Mouse (Mus musculus): ENCODE measurements around the gene Cux1.

Gene Cux1

GRCm38 (mm10) chr5:136428498-136429060 lies 138.7 kb downstream of the Cux1 start:
- DNase-seq (ENCODE audit: low spot score in 2 of 2), result no peak

- peak in 1 of 2 experiments; percentile 39 for DNase-seq (ENCODE audit: low spot score in 2 of 2)
These were observed 139.4 kb downstream of the Cux1 start for GRCm38 (mm10) chr5:136427772-136428497.

- no peak for DNase-seq (ENCODE audit: low spot score in 2 of 2)
These were observed 140.0 kb downstream of the Cux1 start for GRCm38 (mm10) chr5:136427121-136427771.

- no peak for DNase-seq (ENCODE audit: low spot score in 2 of 2)
These were observed 144.3 kb downstream of the Cux1 start for GRCm38 (mm10) chr5:136422948-136423347.

GRCm38 (mm10) chr5:136421885-136422284 lies 145.4 kb downstream of the Cux1 start:
- DNase-seq (ENCODE audit: low spot score in 2 of 2), result no peak

- no peak for DNase-seq (ENCODE audit: low spot score in 2 of 2)
These were observed 146.0 kb downstream of the Cux1 start for GRCm38 (mm10) chr5:136421316-136421715.

- no peak for DNase-seq (ENCODE audit: low spot score in 2 of 2)
These were observed 146.9 kb downstream of the Cux1 start for GRCm38 (mm10) chr5:136420342-136420741.

GRCm38 (mm10) chr5:136417891-136418290 lies 149.4 kb downstream of the Cux1 start:
- no peak for DNase-seq (ENCODE audit: low spot score in 2 of 2)

- DNase-seq (ENCODE audit: low spot score in 2 of 2), result no peak
These were observed 152.8 kb downstream of the Cux1 start for GRCm38 (mm10) chr5:136414479-136414878.

GRCm38 (mm10) chr5:136410681-136411181 lies 156.6 kb downstream of the Cux1 start:
- DNase-seq (ENCODE audit: low spot score in 2 of 2), result no peak

GRCm38 (mm10) chr5:136406357-136406756 lies 160.9 kb downstream of the Cux1 start:
- DNase-seq (ENCODE audit: low spot score in 2 of 2), result no peak

GRCm38 (mm10) chr5:136403565-136403961 lies 163.7 kb downstream of the Cux1 start:
- DNase-seq (ENCODE audit: low spot score in 2 of 2), result no peak

- no peak for DNase-seq (ENCODE audit: low spot score in 2 of 2)
These were observed 164.4 kb downstream of the Cux1 start for GRCm38 (mm10) chr5:136402622-136403564.

- no peak for DNase-seq (ENCODE audit: low spot score in 2 of 2)
These were observed 168.6 kb downstream of the Cux1 start for GRCm38 (mm10) chr5:136398706-136399105.

- DNase-seq (ENCODE audit: low spot score in 2 of 2), result no peak
These were observed 170.6 kb downstream of the Cux1 start for GRCm38 (mm10) chr5:136396699-136397098.

- DNase-seq (ENCODE audit: low spot score in 2 of 2), result no peak
These were observed 171.0 kb downstream of the Cux1 start for GRCm38 (mm10) chr5:136396256-136396655.

- no peak for DNase-seq (ENCODE audit: low spot score in 2 of 2)
These were observed 171.6 kb downstream of the Cux1 start for GRCm38 (mm10) chr5:136395600-136396195.

GRCm38 (mm10) chr5:136394517-136395212 lies 172.6 kb downstream of the Cux1 start:
- no peak for DNase-seq (ENCODE audit: low spot score in 2 of 2)

GRCm38 (mm10) chr5:136393621-136394020 lies 173.7 kb downstream of the Cux1 start:
- DNase-seq (ENCODE audit: low spot score in 2 of 2), result no peak

GRCm38 (mm10) chr5:136386757-136387156 lies 180.5 kb downstream of the Cux1 start:
- DNase-seq (ENCODE audit: low spot score in 2 of 2), result no peak

GRCm38 (mm10) chr5:136385161-136385560 lies 182.1 kb downstream of the Cux1 start:
- no peak for DNase-seq (ENCODE audit: low spot score in 2 of 2)
